Mouse (Mus musculus) brain, embryonic 14.5 days (tissue): Measurements from ENCODE around the gene G6pc2.

Source experiments
- CTCF ChIP-seq: fragments of 200-500 bp; IDR thresholded peaks from 2 replicates; pipeline ENCODE4 v1.5.1; 2012; ENCODE audit warnings: inconsistent platforms, mild to moderate bottlenecking, moderate library complexity, borderline replicate concordance; ENCODE audit not compliant: insufficient read depth, insufficient read length; ENCODE audit errors: extremely low read depth
- POLR2A ChIP-seq: fragments of 200-500 bp; IDR thresholded peaks from 2 replicates; pipeline ENCODE4 v1.6.1; 2012; ENCODE audit warnings: mild to moderate bottlenecking, inconsistent platforms, borderline replicate concordance; ENCODE audit not compliant: poor library complexity, insufficient read depth, insufficient read length, severe bottlenecking; ENCODE audit errors: extremely low read depth

GRCm38 (mm10) chr2:69170395-69171077, 40.3 kb upstream of the G6pc2 start:
- TF ChIP-seq POLR2A (no peak), CTCF (no peak)
